In the genomic region with DNA sequence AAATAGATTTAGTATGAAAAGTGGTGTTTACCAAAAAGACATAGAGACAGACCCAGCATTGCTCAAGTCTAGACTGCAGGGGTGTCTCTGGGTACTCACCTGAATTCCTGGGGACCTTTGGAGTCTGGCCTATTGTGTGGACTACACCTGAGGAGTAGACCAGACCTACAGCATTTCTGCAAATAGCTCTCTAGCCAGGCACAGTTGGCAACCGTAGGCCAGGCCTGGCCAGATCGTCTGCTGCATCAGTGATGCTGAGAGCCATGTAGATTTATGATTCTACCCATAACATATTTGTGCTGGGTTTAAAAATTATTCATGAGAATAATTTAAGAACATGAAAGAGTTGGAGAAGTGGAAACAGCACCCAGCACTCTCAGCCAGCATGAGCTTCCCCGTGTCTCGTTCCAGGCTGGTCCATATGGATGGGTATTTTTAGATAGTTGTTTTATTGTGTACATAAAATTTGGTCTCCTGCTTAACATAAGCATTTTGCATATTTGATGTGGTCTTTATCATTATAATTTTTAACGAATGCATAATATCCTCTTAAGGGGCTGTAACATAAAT, we compare ENCODE assay signal across 14 mouse cellular contexts.
"Had no signal": no experiment of that assay in that cellular context is flagged by ENCODE, and none has a peak within 500 bp of the region (broad histone marks: within the 10 kb centered on the region; RNA-seq: fewer than 3 reads in every experiment).

No protein-coding gene starts in this region.

- H3K27me3 ChIP-seq: limb, embryonic 13.5 days; liver, embryonic 15.5 days; midbrain, embryonic 15.5 days; neural tube, embryonic 12.5 days had no signal

- H3K9me3 ChIP-seq: limb, embryonic 13.5 days; liver, embryonic 15.5 days; midbrain, embryonic 15.5 days; neural tube, embryonic 12.5 days had no signal

- H3K36me3 ChIP-seq: limb, embryonic 13.5 days; liver, embryonic 15.5 days; midbrain, embryonic 15.5 days; neural tube, embryonic 12.5 days had no signal

- ATAC-seq: intestine, postnatal 0 days; lung, postnatal 0 days; midbrain, embryonic 15.5 days had no signal

- H3K4me3 ChIP-seq: limb, embryonic 13.5 days; liver, embryonic 15.5 days; midbrain, embryonic 15.5 days; neural tube, embryonic 12.5 days had no signal

- DNase-seq: kidney, adult 8-10 months; kidney, postnatal 25 days; lung, adult 2 months; lung, postnatal 36 days; right cerebral cortex, postnatal 4 days; spleen, adult 18-20 months; thymus, postnatal 36 days had no signal

- H3K9ac ChIP-seq: limb, embryonic 13.5 days; liver, embryonic 15.5 days; midbrain, embryonic 15.5 days; neural tube, embryonic 12.5 days had no signal

- H3K27ac ChIP-seq: limb, embryonic 13.5 days; liver, embryonic 15.5 days; midbrain, embryonic 15.5 days; neural tube, embryonic 12.5 days had no signal

- H3K4me2 ChIP-seq: limb, embryonic 13.5 days; liver, embryonic 11.5 days; liver, embryonic 15.5 days; midbrain, embryonic 15.5 days; neural tube, embryonic 12.5 days had no signal
